Comparison of ENCODE assay signal across 9 mouse cellular contexts in the genomic region with DNA sequence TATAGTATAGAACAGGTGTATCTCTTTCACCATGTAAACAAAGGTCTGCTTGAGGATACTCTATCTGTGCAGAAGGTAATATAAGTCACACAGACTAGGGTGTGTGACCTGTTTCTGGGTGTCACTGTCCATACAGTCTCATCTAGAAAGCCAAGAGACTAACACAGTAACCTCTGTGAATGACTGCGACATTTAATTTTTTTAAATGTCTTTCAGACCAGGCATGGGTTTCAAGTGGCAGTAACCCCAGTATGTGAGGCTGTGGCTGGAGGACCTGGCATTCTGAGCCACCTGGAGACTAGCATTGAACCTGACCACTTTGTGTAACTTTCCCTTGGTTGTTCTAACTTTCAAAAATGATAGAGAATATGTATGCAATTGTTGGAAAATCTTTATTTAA. TPM values are rescaled to one million over a fixed set of nuclear protein-coding genes. Genes with fewer than 3 reads are reported as not detected.
A peak's percentile ranks its signal among the peaks of the same experiment; 100 is the strongest.
DNase-seq lines count a peak whose midpoint lies in the region; ATAC-seq and TF ChIP-seq lines count a peak whose summit lies in the region.
"Had no signal": no experiment of that assay in that cellular context is flagged by ENCODE, and none has a peak within 500 bp of the region (broad histone marks: within the 10 kb centered on the region; RNA-seq: fewer than 3 reads in every experiment).

No protein-coding gene starts in this region.

- peaks cover 17% of the 10 kb centered on the region for H3K36me3 ChIP-seq in heart, adult 2 months (ENCODE audit: control insufficient read depth, insufficient read depth, low read length)
- peaks cover 3% of the 10 kb centered on the region; the same call in 1 of the 2 replicates for H3K36me3 ChIP-seq in ES-Bruce4 (ENCODE audit: control insufficient read depth, insufficient read depth, low read length, poor library complexity, severe bottlenecking)
- H3K36me3 ChIP-seq in hindbrain, embryonic 12.5 days = peaks cover 7% of the 10 kb centered on the region; the same call in 1 of the 2 replicates
- peaks cover 17% of the 10 kb centered on the region for H3K36me3 ChIP-seq in midbrain, embryonic 10.5 days

- no peaks in the 10 kb centered on the region for H3K27me3 ChIP-seq in heart, adult 2 months (ENCODE audit: control insufficient read depth, insufficient read depth, low read length)
- no peaks in the 10 kb centered on the region for H3K27me3 ChIP-seq in ES-Bruce4 (ENCODE audit: control insufficient read depth, insufficient read depth, low read length, poor library complexity, severe bottlenecking)
- H3K27me3 ChIP-seq in hindbrain, embryonic 12.5 days = no peaks in the 10 kb centered on the region
- no peaks in the 10 kb centered on the region for H3K27me3 ChIP-seq in midbrain, embryonic 10.5 days (ENCODE audit: low read depth, poor library complexity, severe bottlenecking)

- H3K9me3 ChIP-seq in ES-Bruce4 (replicated peaks; ENCODE audit: control insufficient read depth, insufficient read depth, low read length, poor library complexity, severe bottlenecking) = no peaks in the 10 kb centered on the region
- H3K9me3 ChIP-seq in hindbrain, embryonic 12.5 days (replicated peaks) = no peaks in the 10 kb centered on the region
- no peaks in the 10 kb centered on the region for H3K9me3 ChIP-seq in midbrain, embryonic 10.5 days (replicated peaks)

- H3K4me1 ChIP-seq in heart, adult 2 months (ENCODE audit: control insufficient read depth, insufficient read depth, low read length) = peaks cover 9% of the 10 kb centered on the region
- H3K4me1 ChIP-seq in ES-Bruce4 (ENCODE audit: control insufficient read depth, insufficient read depth, low read length) = no peaks in the 10 kb centered on the region
- peaks cover 33% of the 10 kb centered on the region for H3K4me1 ChIP-seq in hindbrain, embryonic 12.5 days
- H3K4me1 ChIP-seq in midbrain, embryonic 10.5 days = peaks cover 38% of the 10 kb centered on the region

- no peaks in the 10 kb centered on the region; the same call in 1 of the 2 replicates for H3K79me2 ChIP-seq in heart, adult 2 months (replicated peaks; ENCODE audit: control insufficient read depth, insufficient read depth, low read length)

- WGBS in heart, adult 2 months = 67% methylated on average over 1 of the region's 1 CpGs
- 89% methylated on average over 1 of the region's 1 CpGs for WGBS in hindbrain, embryonic 12.5 days
- 89% methylated on average over 1 of the region's 1 CpGs for WGBS in midbrain, embryonic 10.5 days

- no peak for DNase-seq in heart, adult 2 months
- DNase-seq in heart, adult 9 months (ENCODE audit: low spot score in 2 of 2) = no peak
- DNase-seq in midbrain, embryonic 10.5 days (ENCODE audit: low spot score) = no peak
- DNase-seq in ovary, adult 18-20 months (ENCODE audit: low spot score) = no peak
- DNase-seq in Muller cell, postnatal 12 days (ENCODE audit: inconsistent ontology term) = no peak
- DNase-seq in thymus, postnatal 10 days (ENCODE audit: low spot score in 2 of 2) = no peak
- DNase-seq: cerebellum, adult 8-10 months had no signal

- peak overlapping the region; percentile 20; the same call in 1 of the 2 replicates for H3K9ac ChIP-seq in heart, adult 2 months (ENCODE audit: low read depth, low read length)
- peak overlapping the region; percentile 91; the same call in 1 of the 2 replicates for H3K9ac ChIP-seq in ES-Bruce4 (ENCODE audit: low read depth, poor library complexity, severe bottlenecking)
- no peak overlapping the region for H3K9ac ChIP-seq in hindbrain, embryonic 12.5 days

- no peak for TF ChIP-seq EP300 in heart, adult 2 months (IDR thresholded peaks at IDR 0.05; ENCODE audit: insufficient read depth, low read depth, low read length)
- TF ChIP-seq EP300 in ES-Bruce4 (IDR thresholded peaks at IDR 0.05; ENCODE audit: insufficient read depth, low read depth, low read length) = no peak

- peak overlapping the region; percentile 65 for H3K4me2 ChIP-seq in hindbrain, embryonic 12.5 days (replicated peaks)

- intact Hi-C loops in heart, adult 2 months (cut with DNase I) = loop anchor here (10.0 kb wide), 1 partner anchor 778 kb away; a partner anchor contains a TSS

- no peak for TF ChIP-seq POLR2A in heart, adult 2 months (IDR thresholded peaks at IDR 0.05; ENCODE audit: insufficient read depth, low read depth, low read length)
- TF ChIP-seq POLR2A in ES-Bruce4 (IDR thresholded peaks at IDR 0.05; ENCODE audit: insufficient read depth, low read length) = no peak

- H3K4me3 ChIP-seq in heart, adult 2 months = peak overlapping the region; percentile 93
- H3K4me3 ChIP-seq in ES-Bruce4 (ENCODE audit: low read depth, low read length) = peak overlapping the region; percentile 37; the same call in 1 of the 2 replicates
- peak overlapping the region; percentile 52 for H3K4me3 ChIP-seq in hindbrain, embryonic 12.5 days
- H3K4me3 ChIP-seq in midbrain, embryonic 10.5 days = peak overlapping the region; percentile 78

- no peak for ATAC-seq in hindbrain, embryonic 12.5 days (ENCODE audit: low FRiP score)

- H3K27ac ChIP-seq in heart, adult 2 months = peak overlapping the region; percentile 96; the same call in 1 of the 2 replicates
- no peak overlapping the region for H3K27ac ChIP-seq in ES-Bruce4 (ENCODE audit: insufficient read depth, low read length)
- H3K27ac ChIP-seq in hindbrain, embryonic 12.5 days = no peak overlapping the region
- H3K27ac ChIP-seq in midbrain, embryonic 10.5 days (replicated peaks) = peak overlapping the region; percentile 94; the same call in 1 of the 2 replicates

- no peak for TF ChIP-seq CTCF in heart, adult 2 months (IDR thresholded peaks at IDR 0.05)
- TF ChIP-seq CTCF in ES-Bruce4 (IDR thresholded peaks at IDR 0.05; ENCODE audit: low read depth, low read length) = no peak

RNA-seq across cellular contexts. Expression of a gene that starts 1.2 kb away (rescaled TPM):
- 100 to 1,000 TPM; 188 to 216 TPM for total RNA-seq in heart, adult 2 months (2021)
- 162 and 185 TPM in 2 replicates for polyA plus RNA-seq in heart, adult 2 months (2012; rRNA removed)
- 79.1 and 93.9 TPM in 2 replicates for polyA plus RNA-seq in ES-Bruce4 (2011; ENCODE audit: insufficient read depth, insufficient read length, low read depth, missing spikeins)
- 61.0 and 65.8 TPM in 2 replicates for polyA plus RNA-seq in hindbrain, embryonic 12.5 days (2016; fragmentation: Nextera tagmentation; extraction: Ambion mirVana)
- 46.2 and 50.9 TPM in 2 replicates for polyA plus RNA-seq in midbrain, embryonic 10.5 days (2016; fragmentation: Nextera tagmentation; extraction: Ambion mirVana)

Comparison
In these comparisons a context has a peak if more than half of its experiments do, and no peak if none do; other contexts are left out.
1. H3K27ac ChIP-seq: peak in heart, adult 2 months (single experiment) and midbrain, embryonic 10.5 days (single experiment); none in ES-Bruce4 (single experiment) and hindbrain, embryonic 12.5 days (single experiment).
2. H3K4me3 ChIP-seq: peak in every context shown above with its lines; median percentile 93 in heart, adult 2 months; 78 in midbrain, embryonic 10.5 days; 52 in hindbrain, embryonic 12.5 days; 37 in ES-Bruce4.